Mouse (Mus musculus): ENCODE measurements around the gene Rbm33. TPM values are rescaled to one million over a fixed set of nuclear protein-coding genes. Genes with fewer than 3 reads are reported as not detected.

The Rbm33 gene
- polyA plus RNA-seq (2016; fragmentation: Nextera tagmentation; extraction: Ambion mirVana) = 14.2 and 16.8 TPM in 2 replicates

DNA sequence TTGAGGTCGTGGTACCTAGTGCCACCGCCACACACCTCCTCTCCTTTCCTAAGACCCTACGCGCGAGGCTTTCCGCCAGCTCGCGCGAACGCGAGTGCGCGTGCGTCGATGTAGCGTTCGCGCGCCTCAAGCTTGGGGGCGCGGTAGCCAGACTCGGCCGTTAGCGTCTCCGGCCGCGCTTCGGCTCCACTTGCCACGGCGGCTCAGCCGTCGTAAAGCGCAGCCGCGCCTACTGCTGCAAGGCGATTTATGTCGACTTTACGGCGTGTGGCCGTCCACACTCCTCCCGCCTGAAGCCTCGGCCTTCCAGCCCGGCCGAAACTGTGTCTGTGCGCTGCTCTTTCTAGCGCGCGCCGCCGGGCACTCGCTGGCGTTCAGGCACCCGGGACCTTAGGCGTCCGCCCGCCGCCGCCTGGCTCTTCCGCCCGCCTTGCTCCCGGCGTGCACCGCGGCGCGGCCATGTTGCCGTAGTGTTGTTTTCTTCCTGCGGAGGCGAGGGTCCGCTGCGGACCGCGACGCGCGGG lies at the start of gene Rbm33:
Rbm33 (plus strand) TSS at position 400 of the 524 bp plus-strand sequence.
- Histone ChIP-seq H3K27me3 (replicated peaks) (no peaks in the 10 kb centered on the region), H3K4me2 (peak within 1 kb of the TSS; percentile 78), H3K4me1 (replicated peaks) (peaks cover 14% of the 10 kb centered on the region), H3K27ac (ENCODE audit: poor library complexity, severe bottlenecking) (peak within 1 kb of the TSS; percentile 99), H3K4me3 (peak within 1 kb of the TSS; percentile 99), H3K9ac (peak within 1 kb of the TSS; percentile 100), H3K36me3 (no peaks in the 10 kb centered on the region), H3K9me3 (replicated peaks) (no peaks in the 10 kb centered on the region)
- WGBS = under 1% methylated on average over 76 of the region's 76 CpGs
- peak; percentile 90 for ATAC-seq (ENCODE audit: insufficient number of reproducible peaks, low FRiP score)

- Histone ChIP-seq H3K27me3 (replicated peaks) (no peaks in the 10 kb centered on the region), H3K4me1 (replicated peaks) (0 out of 2 replicates have a peak, but pooled peaks cover 6% of the 10 kb centered on the region), H3K36me3 (no peaks in the 10 kb centered on the region), H3K27ac (ENCODE audit: poor library complexity, severe bottlenecking) (no peak overlapping the region), H3K4me2 (no peak overlapping the region), H3K9me3 (replicated peaks) (no peaks in the 10 kb centered on the region), H3K9ac (no peak overlapping the region), H3K4me3 (no peak overlapping the region)
- 44% methylated on average over 2 of the region's 2 CpGs for WGBS
- no peak for ATAC-seq (ENCODE audit: insufficient number of reproducible peaks, low FRiP score)
Observed at GRCm38 (mm10) chr5:28267576-28267975, 49.3 kb upstream of the Rbm33 start.

GRCm38 (mm10) chr5:28269469-28269991 lies 47.4 kb upstream of the Rbm33 start:
- Histone ChIP-seq H3K4me2 (no peak overlapping the region), H3K4me1 (replicated peaks) (0 out of 2 replicates have a peak, but pooled peaks cover 6% of the 10 kb centered on the region), H3K36me3 (no peaks in the 10 kb centered on the region), H3K9me3 (replicated peaks) (no peaks in the 10 kb centered on the region), H3K27ac (ENCODE audit: poor library complexity, severe bottlenecking) (no peak overlapping the region), H3K27me3 (replicated peaks) (peaks cover 3% of the 10 kb centered on the region; the same call in 1 of the 2 replicates), H3K4me3 (no peak overlapping the region), H3K9ac (no peak overlapping the region)
- ATAC-seq (ENCODE audit: insufficient number of reproducible peaks, low FRiP score) = no peak
- WGBS = 45% methylated on average over 6 of the region's 6 CpGs

DNA sequence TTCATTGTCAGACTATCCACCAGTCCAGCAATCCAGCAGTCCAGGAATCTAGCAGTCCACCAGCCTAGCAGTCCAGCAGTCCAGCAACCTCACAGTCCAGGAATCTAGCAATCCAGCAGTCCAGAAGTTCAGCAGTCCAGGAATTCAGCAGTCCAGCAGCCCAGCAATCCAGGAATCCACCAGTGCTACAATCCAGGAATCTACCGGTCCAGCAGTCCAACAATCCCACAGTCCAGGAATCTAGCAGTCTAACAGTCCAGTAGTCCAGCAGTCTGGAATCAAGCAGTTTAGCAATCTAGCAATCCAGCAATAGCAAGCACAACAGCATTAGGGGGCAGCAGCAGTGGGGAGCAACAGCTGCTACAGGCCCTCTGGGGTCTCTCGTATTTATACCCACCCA lies 44.1 kb upstream of the Rbm33 start:
- H3K9ac ChIP-seq = no peak overlapping the region
- no peak for ATAC-seq (ENCODE audit: insufficient number of reproducible peaks, low FRiP score)
- H3K9me3 ChIP-seq (replicated peaks) = no peaks in the 10 kb centered on the region
- no peak overlapping the region for H3K4me3 ChIP-seq
- 53% methylated on average over 2 of the region's 2 CpGs for WGBS
- H3K4me1 ChIP-seq (replicated peaks) = 0 out of 2 replicates have a peak, but pooled peaks cover 6% of the 10 kb centered on the region
- H3K27ac ChIP-seq (ENCODE audit: poor library complexity, severe bottlenecking) = no peak overlapping the region
- no peak overlapping the region for H3K4me2 ChIP-seq
- no peaks in the 10 kb centered on the region for H3K36me3 ChIP-seq
- H3K27me3 ChIP-seq (replicated peaks) = peaks cover 12% of the 10 kb centered on the region; the same call in 1 of the 2 replicates

- no peak for ATAC-seq (ENCODE audit: insufficient number of reproducible peaks, low FRiP score)
- Histone ChIP-seq H3K9me3 (replicated peaks) (no peaks in the 10 kb centered on the region), H3K27me3 (replicated peaks) (peaks cover 13% of the 10 kb centered on the region; the same call in 1 of the 2 replicates), H3K27ac (ENCODE audit: poor library complexity, severe bottlenecking) (no peak overlapping the region), H3K9ac (no peak overlapping the region), H3K4me1 (replicated peaks) (no peaks in the 10 kb centered on the region), H3K36me3 (no peaks in the 10 kb centered on the region), H3K4me2 (no peak overlapping the region), H3K4me3 (no peak overlapping the region)
- WGBS = 74% methylated on average over 2 of the region's 2 CpGs
Observed at GRCm38 (mm10) chr5:28277279-28277678, 39.6 kb upstream of the Rbm33 start.

DNA sequence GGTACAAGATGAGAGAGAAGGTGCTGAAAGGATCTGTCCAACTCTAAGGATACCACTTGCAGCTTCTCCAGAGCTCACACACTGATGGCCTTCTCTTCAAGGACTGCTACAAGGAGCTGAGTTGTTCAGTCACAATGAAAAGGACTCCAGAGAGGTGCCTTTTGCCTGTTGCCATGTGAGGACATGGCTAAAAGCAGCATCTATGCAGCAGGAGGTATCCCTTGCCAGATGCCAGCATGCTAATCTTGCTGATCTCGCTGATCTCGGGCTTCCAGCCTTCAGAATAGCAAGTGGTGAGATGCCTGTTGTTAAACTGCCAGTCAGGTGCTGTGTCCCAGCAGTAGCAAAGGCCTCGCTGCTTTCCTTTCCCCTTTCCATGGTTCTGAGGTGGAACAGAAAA lies 27.8 kb upstream of the Rbm33 start:
- Histone ChIP-seq H3K27me3 (replicated peaks) (peaks cover 9% of the 10 kb centered on the region; the same call in 1 of the 2 replicates), H3K36me3 (no peaks in the 10 kb centered on the region)

DNA sequence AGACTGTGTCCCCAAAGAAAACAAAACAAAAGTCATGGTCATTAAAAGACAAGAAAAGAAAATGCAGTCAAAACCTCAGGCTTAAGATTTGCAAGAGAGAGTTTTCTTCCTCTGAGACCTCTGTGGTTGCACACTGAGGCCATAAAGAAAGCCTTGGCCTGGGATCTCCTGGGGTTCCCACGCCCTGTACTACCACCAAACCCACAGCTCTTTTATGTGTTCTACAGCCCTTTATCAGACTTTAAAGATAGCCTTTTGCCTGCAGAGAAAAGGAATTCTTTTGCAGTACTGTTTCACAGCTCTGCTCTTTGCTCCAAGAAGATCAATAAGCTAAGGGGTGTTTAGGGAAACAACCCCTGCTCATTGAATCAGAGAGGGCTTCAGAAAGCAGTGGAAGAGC lies 26.3 kb upstream of the Rbm33 start:
- no peak overlapping the region for H3K4me2 ChIP-seq
- no peak overlapping the region for H3K9ac ChIP-seq
- no peak overlapping the region for H3K27ac ChIP-seq (ENCODE audit: poor library complexity, severe bottlenecking)
- H3K4me1 ChIP-seq (replicated peaks) = no peaks in the 10 kb centered on the region
- peaks cover 9% of the 10 kb centered on the region; the same call in 1 of the 2 replicates for H3K27me3 ChIP-seq (replicated peaks)
- ATAC-seq (ENCODE audit: insufficient number of reproducible peaks, low FRiP score) = no peak
- H3K4me3 ChIP-seq = no peak overlapping the region
- 65% methylated on average over 1 of the region's 1 CpGs for WGBS
- H3K36me3 ChIP-seq = no peaks in the 10 kb centered on the region
- no peaks in the 10 kb centered on the region for H3K9me3 ChIP-seq (replicated peaks)

More for the DNA sequence above, 27.8 kb upstream of the Rbm33 start:
- no peak overlapping the region for H3K9ac ChIP-seq
- no peaks in the 10 kb centered on the region for H3K4me1 ChIP-seq (replicated peaks)
- H3K27ac ChIP-seq (ENCODE audit: poor library complexity, severe bottlenecking) = no peak overlapping the region
- no peaks in the 10 kb centered on the region for H3K9me3 ChIP-seq (replicated peaks)
- ATAC-seq (ENCODE audit: insufficient number of reproducible peaks, low FRiP score) = no peak
- WGBS = 42% methylated on average over 3 of the region's 3 CpGs
- no peak overlapping the region for H3K4me3 ChIP-seq
- H3K4me2 ChIP-seq = no peak overlapping the region

GRCm38 (mm10) chr5:28291118-28291850 lies 25.6 kb upstream of the Rbm33 start:
- no peak overlapping the region for H3K9ac ChIP-seq
- 71% methylated on average over 5 of the region's 5 CpGs for WGBS
- no peak for ATAC-seq (ENCODE audit: insufficient number of reproducible peaks, low FRiP score)
- no peaks in the 10 kb centered on the region for H3K36me3 ChIP-seq
- peaks cover 9% of the 10 kb centered on the region; the same call in 1 of the 2 replicates for H3K27me3 ChIP-seq (replicated peaks)
- no peaks in the 10 kb centered on the region for H3K4me1 ChIP-seq (replicated peaks)
- H3K9me3 ChIP-seq (replicated peaks) = no peaks in the 10 kb centered on the region
- H3K27ac ChIP-seq (ENCODE audit: poor library complexity, severe bottlenecking) = no peak overlapping the region
- no peak overlapping the region for H3K4me3 ChIP-seq
- no peak overlapping the region for H3K4me2 ChIP-seq

- no peaks in the 10 kb centered on the region for H3K36me3 ChIP-seq
- H3K27ac ChIP-seq (ENCODE audit: poor library complexity, severe bottlenecking) = no peak overlapping the region
- H3K9me3 ChIP-seq (replicated peaks) = no peaks in the 10 kb centered on the region
- ATAC-seq (ENCODE audit: insufficient number of reproducible peaks, low FRiP score) = no peak
- H3K4me1 ChIP-seq (replicated peaks) = no peaks in the 10 kb centered on the region
- H3K27me3 ChIP-seq (replicated peaks) = peaks cover 9% of the 10 kb centered on the region; the same call in 1 of the 2 replicates
- no peak overlapping the region for H3K4me3 ChIP-seq
- 46% methylated on average over 3 of the region's 3 CpGs for WGBS
- H3K9ac ChIP-seq = no peak overlapping the region
- no peak overlapping the region for H3K4me2 ChIP-seq
Observed at GRCm38 (mm10) chr5:28292281-28292680, 24.6 kb upstream of the Rbm33 start.

DNA sequence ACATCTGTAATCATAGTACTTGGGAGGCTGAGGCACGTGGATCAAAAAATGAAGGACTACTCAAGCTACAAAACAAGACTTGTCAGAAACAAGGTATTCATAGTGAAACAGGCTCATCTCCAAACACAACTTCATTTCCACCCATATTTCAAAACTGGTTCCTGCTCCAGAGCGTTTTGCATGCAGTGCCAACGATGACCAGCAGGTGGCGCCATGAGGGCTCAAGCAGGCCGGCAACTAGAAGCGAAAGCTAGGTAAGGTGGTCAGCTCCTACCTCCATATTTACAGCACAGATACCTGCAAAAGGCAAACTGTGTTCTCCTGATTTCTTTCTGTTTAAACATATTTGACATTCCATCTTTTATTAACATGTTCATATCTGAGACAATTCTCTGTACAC lies 22.9 kb upstream of the Rbm33 start:
- whole genome bisulfite sequencing = 7% methylated on average over 6 of the region's 6 CpGs

DNA sequence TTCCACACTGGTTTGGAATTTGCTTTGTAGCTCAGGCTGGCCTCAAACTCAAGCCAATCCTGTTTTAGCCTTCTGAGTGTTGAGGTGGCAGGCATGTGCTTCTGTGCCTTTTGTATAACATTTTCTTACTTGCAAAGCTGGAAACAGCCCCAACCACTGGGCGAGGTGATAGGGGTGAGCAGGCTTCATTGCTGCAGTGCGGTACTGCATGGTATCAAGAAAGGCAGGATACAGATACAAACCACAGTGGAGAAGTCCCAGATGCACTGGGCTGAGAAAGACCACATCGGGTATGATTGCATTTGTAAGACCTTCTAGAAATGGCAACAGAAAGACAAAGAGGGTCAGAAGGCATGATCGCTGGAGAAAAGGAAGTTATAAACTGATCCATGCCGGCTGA lies 18.8 kb upstream of the Rbm33 start:
- Histone ChIP-seq H3K9me3 (replicated peaks) (no peaks in the 10 kb centered on the region), H3K9ac (no peak overlapping the region), H3K27me3 (replicated peaks) (no peaks in the 10 kb centered on the region), H3K27ac (ENCODE audit: poor library complexity, severe bottlenecking) (no peak overlapping the region), H3K36me3 (no peaks in the 10 kb centered on the region), H3K4me3 (no peak overlapping the region), H3K4me2 (no peak overlapping the region), H3K4me1 (replicated peaks) (no peaks in the 10 kb centered on the region)
- 68% methylated on average over 5 of the region's 5 CpGs for WGBS
- ATAC-seq (ENCODE audit: insufficient number of reproducible peaks, low FRiP score) = no peak

More for the DNA sequence above, 22.9 kb upstream of the Rbm33 start:
- Histone ChIP-seq H3K36me3 (no peaks in the 10 kb centered on the region), H3K9ac (no peak overlapping the region), H3K27ac (ENCODE audit: poor library complexity, severe bottlenecking) (no peak overlapping the region), H3K4me3 (no peak overlapping the region), H3K4me2 (no peak overlapping the region), H3K27me3 (replicated peaks) (peaks cover 9% of the 10 kb centered on the region; the same call in 1 of the 2 replicates), H3K4me1 (replicated peaks) (no peaks in the 10 kb centered on the region), H3K9me3 (replicated peaks) (no peaks in the 10 kb centered on the region)
- ATAC-seq (ENCODE audit: insufficient number of reproducible peaks, low FRiP score) = no peak
